In genomic region chr1:136344768-136345453, GRCm38 (mm10) we compare ENCODE assay signal across 8 mouse cellular contexts. TPM values are rescaled to one million over a fixed set of nuclear protein-coding genes. Genes with fewer than 3 reads are reported as not detected.
DNase-seq lines count a peak whose midpoint lies in the region; ATAC-seq and TF ChIP-seq lines count a peak whose summit lies in the region.

No protein-coding gene starts in this region.

- no peaks in the 10 kb centered on the region for H3K27me3 ChIP-seq in lung, embryonic 14.5 days (ENCODE audit: insufficient read depth, low read length)
- no peaks in the 10 kb centered on the region for H3K27me3 ChIP-seq in forebrain, embryonic 11.5 days (ENCODE audit: control insufficient read depth, insufficient read depth, low read length)
- peaks cover 51% of the 10 kb centered on the region for H3K27me3 ChIP-seq in intestine, postnatal 0 days (replicated peaks; ENCODE audit: control insufficient read depth, insufficient read depth, low read length)

- peaks cover 16% of the 10 kb centered on the region for H3K4me1 ChIP-seq in lung, embryonic 14.5 days (ENCODE audit: insufficient read depth)
- peaks cover 2% of the 10 kb centered on the region; the same call in 1 of the 2 replicates for H3K4me1 ChIP-seq in forebrain, embryonic 11.5 days (replicated peaks; ENCODE audit: control insufficient read depth, insufficient read depth, low read length)
- no peaks in the 10 kb centered on the region; the same call in 1 of the 2 replicates for H3K4me1 ChIP-seq in intestine, postnatal 0 days (replicated peaks; ENCODE audit: control insufficient read depth, insufficient read depth, low read length)

- H3K9ac ChIP-seq in lung, embryonic 14.5 days = peak overlapping the region; percentile 94
- H3K9ac ChIP-seq in forebrain, embryonic 11.5 days (ENCODE audit: low read length) = peak overlapping the region; percentile 79
- peak overlapping the region; percentile 59 for H3K9ac ChIP-seq in intestine, postnatal 0 days (ENCODE audit: low read depth, low read length)

- DNase-seq in lung, embryonic 14.5 days = no peak
- no peak for DNase-seq in lung, postnatal 25 days (ENCODE audit: low spot score)
- DNase-seq in c-Kit-negative CD71-positive TER-119-positive erythroid progenitor cells, embryonic 14.5 days (ENCODE audit: low read depth, low spot score) = peak; percentile 44
- no peak for DNase-seq in forebrain, embryonic 11.5 days (ENCODE audit: low spot score)
- peak; percentile 54 for DNase-seq in testis, postnatal 14 days (ENCODE audit: low spot score)
- DNase-seq in urinary bladder, adult 2 months (ENCODE audit: low spot score) = no peak

- TF ChIP-seq CTCF in lung, embryonic 14.5 days (IDR thresholded peaks at IDR 0.05; ENCODE audit: low read depth) = no peak
- TF ChIP-seq CTCF in intestine, postnatal 0 days (IDR thresholded peaks at IDR 0.05; ENCODE audit: low read depth) = no peak

- peak overlapping the region; percentile 94 for H3K4me3 ChIP-seq in lung, embryonic 14.5 days (ENCODE audit: low read depth, low read length)
- H3K4me3 ChIP-seq in forebrain, embryonic 11.5 days (ENCODE audit: low read depth, low read length) = peak overlapping the region; percentile 92
- peak overlapping the region; percentile 80 for H3K4me3 ChIP-seq in intestine, postnatal 0 days (ENCODE audit: low read depth, low read length)

- no peak for ATAC-seq in lung, embryonic 14.5 days (ENCODE audit: insufficient read depth)
- ATAC-seq in forebrain, embryonic 11.5 days (replicated peaks; ENCODE audit: low FRiP score) = peak; percentile 0; the same call in 1 of the 2 replicates
- ATAC-seq in intestine, postnatal 0 days = no peak
- 0 out of 2 replicates have a peak, but pooled peaks have one; percentile 19 for ATAC-seq in megakaryocyte, adult 5-6 weeks (ENCODE audit: poor library complexity, severe bottlenecking)

- H3K9me3 ChIP-seq in lung, embryonic 14.5 days (ENCODE audit: low read depth, low read length) = no peaks in the 10 kb centered on the region
- no peaks in the 10 kb centered on the region for H3K9me3 ChIP-seq in forebrain, embryonic 11.5 days (ENCODE audit: control insufficient read depth, low read length)
- no peaks in the 10 kb centered on the region for H3K9me3 ChIP-seq in intestine, postnatal 0 days (ENCODE audit: control insufficient read depth)

- WGBS in lung, embryonic 14.5 days = under 1% methylated on average over 22 of the region's 22 CpGs
- under 1% methylated on average over 22 of the region's 22 CpGs for WGBS in forebrain, embryonic 11.5 days
- WGBS in intestine, postnatal 0 days = 3% methylated on average over 22 of the region's 22 CpGs

- peak overlapping the region; percentile 97 for H3K27ac ChIP-seq in lung, embryonic 14.5 days (ENCODE audit: low read depth)
- H3K27ac ChIP-seq in forebrain, embryonic 11.5 days (ENCODE audit: low read depth, low read length) = peak overlapping the region; percentile 93
- peak overlapping the region; percentile 85 for H3K27ac ChIP-seq in intestine, postnatal 0 days (ENCODE audit: low read depth, low read length)

- H3K36me3 ChIP-seq in lung, embryonic 14.5 days (ENCODE audit: insufficient read depth) = no peaks in the 10 kb centered on the region
- H3K36me3 ChIP-seq in forebrain, embryonic 11.5 days (ENCODE audit: control insufficient read depth, insufficient read depth, low read length) = no peaks in the 10 kb centered on the region
- no peaks in the 10 kb centered on the region for H3K36me3 ChIP-seq in intestine, postnatal 0 days (ENCODE audit: control insufficient read depth, insufficient read depth)

- peak overlapping the region; percentile 83 for H3K4me2 ChIP-seq in lung, embryonic 14.5 days
- peak overlapping the region; percentile 86 for H3K4me2 ChIP-seq in forebrain, embryonic 11.5 days (ENCODE audit: low read depth, low read length, severe bottlenecking)
- H3K4me2 ChIP-seq in intestine, postnatal 0 days (replicated peaks; ENCODE audit: low read depth) = peak overlapping the region; percentile 74

RNA-seq across cellular contexts. Expression of gene Camsap2, which starts 1.0 kb away (rescaled TPM):
- 18.2 and 20.0 TPM in 2 replicates for polyA plus RNA-seq in lung, embryonic 14.5 days (2014; fragmentation: Nextera tagmentation; extraction: Ambion mirVana)
- polyA plus RNA-seq in forebrain, embryonic 11.5 days (2014; fragmentation: Nextera tagmentation; extraction: Ambion mirVana) = 28.4 and 29.1 TPM in 2 replicates
- 3.3 and 3.6 TPM in 2 replicates for polyA plus RNA-seq in intestine, postnatal 0 days (2015; fragmentation: Nextera tagmentation; extraction: Ambion mirVana)
- total RNA-seq in megakaryocyte, adult 5-6 weeks (2015) = 12.9 and 15.0 TPM in 2 replicates
- 20.0 and 22.6 TPM in 2 replicates for total RNA-seq in megakaryocyte, adult 5-6 weeks (2017)
- 18.6 and 23.7 TPM in 2 replicates for polyA plus RNA-seq in urinary bladder, adult 2 months (2012; rRNA removed)

Comparison
In these comparisons a context has a peak if more than half of its experiments do, and no peak if none do; other contexts are left out.
1. ATAC-seq: peak in forebrain, embryonic 11.5 days (single experiment) and megakaryocyte, adult 5-6 weeks (single experiment); none in lung, embryonic 14.5 days (single experiment) and intestine, postnatal 0 days (single experiment).
2. DNase-seq: peak in c-Kit-negative CD71-positive TER-119-positive erythroid progenitor cells, embryonic 14.5 days (single experiment) and testis, postnatal 14 days (single experiment); none in lung, embryonic 14.5 days (single experiment), lung, postnatal 25 days (single experiment), forebrain, embryonic 11.5 days (single experiment) and urinary bladder, adult 2 months (single experiment).
3. Peak in every context shown above with its lines, with median percentiles within 50 percentile points of each other: H3K27ac ChIP-seq, H3K4me2 ChIP-seq, H3K4me3 ChIP-seq and H3K9ac ChIP-seq.